Comparison of ENCODE assay signal across 7 mouse cellular contexts in genomic region chr2:103565732-103566422, GRCm38 (mm10). TPM values are rescaled to one million over a fixed set of nuclear protein-coding genes. Genes with fewer than 3 reads are reported as not detected.
DNase-seq lines count a peak whose midpoint lies in the region; ATAC-seq and TF ChIP-seq lines count a peak whose summit lies in the region.

Abtb2 (plus strand) TSS chr2:103566310.

- 0 out of 2 replicates have a peak, but pooled peaks have one; percentile 48 for TF ChIP-seq EP300 in heart, adult 2 months (IDR thresholded peaks at IDR 0.05; ENCODE audit: insufficient read depth, low read depth, low read length)

- peak; percentile 94 for ATAC-seq in embryonic facial prominence, embryonic 13.5 days (ENCODE audit: insufficient number of reproducible peaks, insufficient read depth, low FRiP score, low TSS enrichment, low read depth)
- ATAC-seq in limb, embryonic 12.5 days (ENCODE audit: insufficient number of reproducible peaks, insufficient read depth, low FRiP score, low TSS enrichment, low read depth), result peak; percentile 96
- peak; percentile 94 for ATAC-seq in midbrain, embryonic 14.5 days (ENCODE audit: low FRiP score, low TSS enrichment)

- H3K9ac ChIP-seq in embryonic facial prominence, embryonic 13.5 days, result peak within 1 kb of the TSS; percentile 87
- peak within 1 kb of the TSS; percentile 90 for H3K9ac ChIP-seq in heart, adult 2 months (ENCODE audit: low read depth, low read length)
- H3K9ac ChIP-seq in limb, embryonic 12.5 days (replicated peaks), result peak within 1 kb of the TSS; percentile 83
- H3K9ac ChIP-seq in midbrain, embryonic 14.5 days (replicated peaks; ENCODE audit: low read length), result peak within 1 kb of the TSS; percentile 61

- TF ChIP-seq CTCF in heart, adult 2 months (IDR thresholded peaks at IDR 0.05), result peak; percentile 23; the same call in 1 of the 2 replicates

- no peaks in the 10 kb centered on the region for H3K9me3 ChIP-seq in embryonic facial prominence, embryonic 13.5 days
- H3K9me3 ChIP-seq in limb, embryonic 12.5 days, result no peaks in the 10 kb centered on the region
- H3K9me3 ChIP-seq in midbrain, embryonic 14.5 days (ENCODE audit: control insufficient read depth, low read length), result no peaks in the 10 kb centered on the region

- peak; percentile 97 for TF ChIP-seq POLR2A in heart, adult 2 months (IDR thresholded peaks at IDR 0.05; ENCODE audit: insufficient read depth, low read depth, low read length)

- DNase-seq in adrenal gland, postnatal 4 days (ENCODE audit: low spot score in 2 of 2), result peak; percentile 78 to 87
- DNase-seq in heart, adult 2 months, result peak; percentile 93 to 95
- DNase-seq in kidney, adult 8-10 months, result peak; percentile 94 to 95
- DNase-seq in midbrain, embryonic 14.5 days, result peak; percentile 96
- peak; percentile 78 for DNase-seq in spleen, adult 12 weeks (ENCODE audit: low spot score)

- no peaks in the 10 kb centered on the region for H3K79me2 ChIP-seq in heart, adult 2 months (replicated peaks; ENCODE audit: control insufficient read depth, insufficient read depth, low read length)

- H3K4me3 ChIP-seq in embryonic facial prominence, embryonic 13.5 days, result peak within 1 kb of the TSS; percentile 82
- peak within 1 kb of the TSS; percentile 71 for H3K4me3 ChIP-seq in heart, adult 2 months
- H3K4me3 ChIP-seq in limb, embryonic 12.5 days (replicated peaks), result peak within 1 kb of the TSS; percentile 82
- peak within 1 kb of the TSS; percentile 64 for H3K4me3 ChIP-seq in midbrain, embryonic 14.5 days (replicated peaks; ENCODE audit: low read depth, low read length)

- H3K4me2 ChIP-seq in embryonic facial prominence, embryonic 13.5 days, result peak within 1 kb of the TSS; percentile 91
- peak within 1 kb of the TSS; percentile 94 for H3K4me2 ChIP-seq in limb, embryonic 12.5 days
- peak within 1 kb of the TSS; percentile 97 for H3K4me2 ChIP-seq in midbrain, embryonic 14.5 days (ENCODE audit: low read length)

- under 1% methylated on average over 34 of the region's 34 CpGs for WGBS in embryonic facial prominence, embryonic 13.5 days
- under 1% methylated on average over 34 of the region's 34 CpGs for WGBS in heart, adult 2 months
- under 1% methylated on average over 34 of the region's 34 CpGs for WGBS in limb, embryonic 12.5 days
- WGBS in midbrain, embryonic 14.5 days, result under 1% methylated on average over 34 of the region's 34 CpGs

- H3K27me3 ChIP-seq in embryonic facial prominence, embryonic 13.5 days, result peaks cover 16% of the 10 kb centered on the region; the same call in 1 of the 2 replicates
- H3K27me3 ChIP-seq in heart, adult 2 months (ENCODE audit: control insufficient read depth, insufficient read depth, low read length), result no peaks in the 10 kb centered on the region
- peaks cover 13% of the 10 kb centered on the region for H3K27me3 ChIP-seq in limb, embryonic 12.5 days
- H3K27me3 ChIP-seq in midbrain, embryonic 14.5 days (ENCODE audit: control insufficient read depth, insufficient read depth, low read length), result no peaks in the 10 kb centered on the region

- H3K27ac ChIP-seq in embryonic facial prominence, embryonic 13.5 days, result peak within 1 kb of the TSS; percentile 93
- peak within 1 kb of the TSS; percentile 83 for H3K27ac ChIP-seq in heart, adult 2 months
- H3K27ac ChIP-seq in limb, embryonic 12.5 days, result peak within 1 kb of the TSS; percentile 93
- H3K27ac ChIP-seq in midbrain, embryonic 14.5 days (replicated peaks; ENCODE audit: low read depth, low read length), result peak within 1 kb of the TSS; percentile 67

- no peaks in the 10 kb centered on the region for H3K36me3 ChIP-seq in embryonic facial prominence, embryonic 13.5 days
- no peaks in the 10 kb centered on the region for H3K36me3 ChIP-seq in heart, adult 2 months (ENCODE audit: control insufficient read depth, insufficient read depth, low read length)
- H3K36me3 ChIP-seq in limb, embryonic 12.5 days, result no peaks in the 10 kb centered on the region
- no peaks in the 10 kb centered on the region for H3K36me3 ChIP-seq in midbrain, embryonic 14.5 days (ENCODE audit: control insufficient read depth, insufficient read depth, low read length)

- H3K4me1 ChIP-seq in embryonic facial prominence, embryonic 13.5 days, result peaks cover 48% of the 10 kb centered on the region
- peaks cover 6% of the 10 kb centered on the region for H3K4me1 ChIP-seq in heart, adult 2 months (ENCODE audit: control insufficient read depth, insufficient read depth, low read length)
- peaks cover 47% of the 10 kb centered on the region for H3K4me1 ChIP-seq in limb, embryonic 12.5 days (replicated peaks)
- H3K4me1 ChIP-seq in midbrain, embryonic 14.5 days (ENCODE audit: control insufficient read depth, insufficient read depth, low read length), result peaks cover 28% of the 10 kb centered on the region

- intact Hi-C loops in heart, adult 2 months (cut with DNase I), result loop anchor here (1.0 to 10.0 kb wide), 10 partner anchors 19 to 439 kb away; partner anchors contain the start of gene Caprin1

RNA-seq across cellular contexts. Expression of gene Abtb2, which starts in this region (rescaled TPM):
- 10 to 100 TPM; 17.3 to 17.5 TPM for total RNA-seq in adrenal gland, postnatal 4 days (2021)
- 17.4 and 19.7 TPM in 2 replicates for polyA plus RNA-seq in embryonic facial prominence, embryonic 13.5 days (2015; fragmentation: Nextera tagmentation; extraction: Ambion mirVana)
- total RNA-seq in heart, adult 2 months (2021), result 10 to 100 TPM; 24.7 to 28.7 TPM
- 23.0 and 27.1 TPM in 2 replicates for polyA plus RNA-seq in heart, adult 2 months (2012; rRNA removed)
- polyA plus RNA-seq in limb, embryonic 12.5 days (2016; fragmentation: Nextera tagmentation; extraction: Ambion mirVana), result 19.6 and 21.5 TPM in 2 replicates
- polyA plus RNA-seq in midbrain, embryonic 14.5 days (2014; fragmentation: Nextera tagmentation; extraction: Ambion mirVana), result 8.3 and 10.2 TPM in 2 replicates

Comparison
In these comparisons a context has a peak if more than half of its experiments do, and no peak if none do; other contexts are left out.
1. Peak in every context shown above with its lines: DNase-seq, ATAC-seq, H3K4me3 ChIP-seq and H3K27ac ChIP-seq.